Mouse (Mus musculus): Measurements from ENCODE around the gene Stim2.
A peak's percentile ranks its signal among the peaks of the same experiment; 100 is the strongest.

The Stim2 gene

GRCm38 (mm10) chr5:54049145-54049733 lies 50.9 kb downstream of the Stim2 start:
- no peak for DNase-seq (ENCODE audit: low read depth)

DNA sequence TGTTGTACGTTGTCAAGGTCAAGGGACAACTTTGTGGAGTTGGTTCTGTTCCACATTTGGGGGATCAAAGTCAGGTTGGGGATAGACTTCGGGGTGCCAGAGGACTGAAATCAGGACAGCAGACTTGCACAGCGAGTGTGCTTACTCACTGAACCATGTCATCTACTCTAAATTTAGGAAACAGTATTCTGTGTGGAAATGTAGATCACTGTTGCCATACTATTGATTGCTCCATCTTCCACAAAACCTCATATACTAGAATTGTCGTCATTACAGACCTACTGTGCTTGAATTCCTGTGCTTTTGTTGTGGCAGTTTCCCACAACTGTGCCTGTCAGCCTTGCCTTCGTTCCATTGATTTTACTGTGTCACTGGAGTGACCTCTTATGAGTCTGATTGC lies 51.6 kb downstream of the Stim2 start:
- no peak for DNase-seq (ENCODE audit: low read depth)

- no peak for DNase-seq (ENCODE audit: low read depth)
Observed at GRCm38 (mm10) chr5:54051056-54051455, 52.8 kb downstream of the Stim2 start.

DNA sequence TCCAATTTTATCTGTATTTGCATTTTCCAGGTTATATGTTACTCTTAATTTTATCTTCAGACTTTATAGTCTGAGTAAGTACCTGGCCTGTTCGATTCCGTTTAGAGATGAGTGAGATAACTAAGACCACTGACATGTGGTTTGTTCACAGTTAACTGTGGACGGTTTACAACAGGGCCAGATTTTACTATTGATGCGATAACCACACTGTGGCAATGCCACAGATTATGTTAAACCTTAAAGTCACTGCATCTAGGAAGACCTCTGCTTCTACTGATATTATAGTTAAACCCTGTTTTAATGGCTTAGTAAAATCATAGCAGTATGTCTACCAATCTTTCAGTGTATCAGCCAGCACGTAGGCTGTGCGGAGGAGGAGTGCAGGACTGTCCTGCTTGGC lies 53.9 kb downstream of the Stim2 start:
- DNase-seq (ENCODE audit: low read depth) = no peak

GRCm38 (mm10) chr5:54053673-54054366 lies 55.5 kb downstream of the Stim2 start:
- no peak for DNase-seq (ENCODE audit: low read depth)

- DNase-seq (ENCODE audit: low read depth) = no peak
Observed at GRCm38 (mm10) chr5:54056266-54056665, 58.0 kb downstream of the Stim2 start.

- peak; percentile 43 for DNase-seq (ENCODE audit: low read depth)
Observed at GRCm38 (mm10) chr5:54059998-54060397, 61.7 kb downstream of the Stim2 start.

DNA sequence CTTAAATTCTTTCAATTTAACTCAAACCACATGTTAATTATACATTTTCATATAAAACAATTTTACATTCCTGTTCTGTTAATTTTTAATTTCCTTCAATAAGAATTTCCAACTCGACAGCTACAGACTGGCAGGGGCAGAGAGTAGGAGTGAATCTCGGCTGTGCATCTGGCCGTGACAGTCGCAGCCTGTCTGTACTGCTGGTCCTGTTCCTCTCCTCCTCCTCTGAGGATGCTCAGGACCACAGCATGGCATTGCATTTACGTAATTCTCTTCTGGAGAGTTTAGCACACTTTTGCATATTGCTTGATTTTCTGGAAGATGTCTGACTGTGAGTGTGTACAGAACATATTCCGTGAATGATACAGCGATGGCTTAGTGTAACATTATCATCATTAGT lies 63.8 kb downstream of the Stim2 start:
- no peak for DNase-seq (ENCODE audit: low read depth)

GRCm38 (mm10) chr5:54067591-54067990 lies 69.3 kb downstream of the Stim2 start:
- DNase-seq (ENCODE audit: low read depth) = no peak

GRCm38 (mm10) chr5:54070549-54070948 lies 72.2 kb downstream of the Stim2 start:
- DNase-seq (ENCODE audit: low read depth) = no peak

DNA sequence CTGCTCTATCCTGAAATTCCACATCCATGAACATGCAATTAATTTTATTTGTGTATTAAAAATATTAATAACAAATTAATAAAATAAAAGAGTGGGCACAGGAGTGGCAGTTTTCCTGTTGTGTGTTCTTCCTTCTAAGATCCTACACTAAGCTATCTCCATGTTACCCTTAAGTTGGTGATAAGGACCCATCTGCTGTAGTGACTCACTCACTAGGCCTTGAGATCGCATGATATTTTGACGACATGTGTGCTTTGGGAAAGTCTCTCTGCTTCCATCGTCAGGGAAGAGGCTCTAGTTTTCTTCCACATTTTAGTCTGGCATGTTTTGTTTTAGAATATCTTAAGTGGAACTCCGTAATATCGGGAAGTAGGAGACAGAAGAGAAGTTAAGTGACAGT lies 73.0 kb downstream of the Stim2 start:
- no peak for DNase-seq (ENCODE audit: low read depth)

GRCm38 (mm10) chr5:54071705-54072104 lies 73.4 kb downstream of the Stim2 start:
- no peak for DNase-seq (ENCODE audit: low read depth)

GRCm38 (mm10) chr5:54073291-54073690 lies 75.0 kb downstream of the Stim2 start:
- no peak for DNase-seq (ENCODE audit: low read depth)

DNA sequence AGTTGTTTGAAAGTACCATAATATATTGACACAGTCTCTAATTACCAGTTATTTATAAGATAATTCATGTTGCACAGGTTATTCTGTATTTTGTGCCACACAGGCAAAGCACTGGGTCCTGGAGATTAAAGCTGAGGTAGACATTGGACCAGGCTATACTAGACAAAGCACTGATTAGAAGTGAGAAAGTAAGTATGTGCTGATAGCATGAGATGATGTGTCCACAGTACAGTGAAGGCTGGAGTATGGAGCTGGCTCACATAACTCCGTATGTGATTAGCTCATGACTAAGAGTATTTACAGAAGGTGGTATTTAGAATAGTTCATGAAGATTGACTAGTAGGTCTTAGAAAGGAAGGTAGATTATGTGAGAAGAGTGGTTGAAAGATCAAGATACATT lies 81.7 kb downstream of the Stim2 start:
- DNase-seq (ENCODE audit: low read depth) = no peak

GRCm38 (mm10) chr5:54087912-54088311 lies 89.6 kb downstream of the Stim2 start:
- no peak for DNase-seq (ENCODE audit: low read depth)

GRCm38 (mm10) chr5:54098219-54098618 lies 99.9 kb downstream of the Stim2 start:
- DNase-seq (ENCODE audit: low read depth) = no peak

DNA sequence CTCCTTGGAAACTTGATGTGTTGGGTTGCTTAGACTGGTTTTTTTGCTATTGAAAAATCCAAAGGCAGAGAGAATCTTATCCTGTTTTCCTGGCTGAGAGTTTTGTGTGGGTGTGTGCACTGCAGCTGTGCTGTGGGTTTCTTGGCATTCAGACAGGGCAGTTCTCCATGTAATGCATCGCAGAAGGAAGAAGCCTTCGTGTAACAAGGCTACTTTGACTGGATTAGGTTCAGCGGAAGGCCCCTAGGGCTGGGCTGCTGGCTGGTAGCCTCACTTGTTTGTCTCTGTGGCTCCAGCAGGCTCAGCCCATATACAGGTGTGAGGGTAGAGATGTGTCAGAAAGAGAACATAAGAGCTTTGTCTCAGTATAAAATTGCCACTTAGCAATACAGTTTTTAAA lies 102.6 kb downstream of the Stim2 start:
- no peak for DNase-seq (ENCODE audit: low read depth)

DNA sequence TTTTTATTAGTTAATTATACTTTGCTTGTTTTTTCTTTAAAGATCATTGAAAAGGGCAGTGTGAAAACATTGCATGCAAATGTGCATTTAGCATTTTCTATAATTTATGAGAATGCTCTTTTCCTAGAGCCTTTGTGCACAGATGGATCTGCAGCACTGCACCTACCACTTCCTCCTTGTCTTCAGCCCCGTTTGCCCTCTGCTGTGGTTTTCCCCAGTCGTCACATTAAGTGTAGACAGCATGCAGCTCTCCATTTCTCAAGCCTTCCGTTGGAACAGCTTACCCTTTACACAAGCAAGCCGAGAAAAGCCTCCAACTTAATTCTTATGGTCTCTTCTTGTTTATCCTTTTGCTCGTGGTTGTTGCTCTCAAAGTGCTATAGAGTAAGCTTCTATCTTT lies 103.0 kb downstream of the Stim2 start:
- no peak for DNase-seq (ENCODE audit: low read depth)

GRCm38 (mm10) chr5:54101960-54102359 lies 103.7 kb downstream of the Stim2 start:
- DNase-seq (ENCODE audit: low read depth) = no peak

DNA sequence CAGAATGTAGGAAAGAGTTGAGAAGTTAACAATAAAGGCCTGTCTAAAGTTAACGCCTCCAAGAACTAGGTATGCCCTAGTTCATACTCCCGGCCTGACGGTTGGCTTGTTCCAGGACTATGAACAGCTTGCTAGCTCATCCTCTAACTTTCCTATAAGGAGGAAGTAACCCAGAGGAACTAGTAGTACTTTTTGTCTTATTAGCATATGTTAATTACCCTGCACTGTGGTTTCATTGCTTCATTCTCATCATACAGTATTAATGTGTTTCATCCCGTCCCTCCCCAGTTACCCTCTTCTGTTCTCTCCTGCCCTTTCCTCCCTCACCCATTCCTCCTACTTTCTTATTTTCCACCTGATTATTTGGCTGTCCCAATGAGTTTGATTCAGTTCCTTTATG lies 108.4 kb downstream of the Stim2 start:
- no peak for DNase-seq (ENCODE audit: low read depth)

DNA sequence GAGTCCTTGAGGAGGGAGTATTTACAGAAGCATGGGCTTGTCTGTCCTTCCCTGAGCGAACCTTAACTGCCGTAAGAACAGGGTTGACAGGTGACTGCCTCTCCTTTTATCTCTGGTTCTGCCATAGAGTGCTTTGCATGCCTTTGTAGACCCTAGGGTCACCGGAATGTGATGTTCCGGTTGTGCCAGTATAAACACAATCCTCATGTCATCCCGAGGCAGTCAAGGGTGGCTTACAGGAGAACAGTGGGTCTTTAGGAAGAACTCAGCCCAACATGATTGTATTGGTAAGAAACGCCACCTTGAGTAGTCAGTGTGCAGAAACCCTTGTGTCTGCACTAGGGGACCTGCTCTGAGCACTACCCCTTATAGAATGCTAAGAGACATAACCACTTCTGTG lies 108.8 kb downstream of the Stim2 start:
- DNase-seq (ENCODE audit: low read depth) = no peak

GRCm38 (mm10) chr5:54109096-54109495 lies 110.8 kb downstream of the Stim2 start:
- no peak for DNase-seq (ENCODE audit: low read depth)

DNA sequence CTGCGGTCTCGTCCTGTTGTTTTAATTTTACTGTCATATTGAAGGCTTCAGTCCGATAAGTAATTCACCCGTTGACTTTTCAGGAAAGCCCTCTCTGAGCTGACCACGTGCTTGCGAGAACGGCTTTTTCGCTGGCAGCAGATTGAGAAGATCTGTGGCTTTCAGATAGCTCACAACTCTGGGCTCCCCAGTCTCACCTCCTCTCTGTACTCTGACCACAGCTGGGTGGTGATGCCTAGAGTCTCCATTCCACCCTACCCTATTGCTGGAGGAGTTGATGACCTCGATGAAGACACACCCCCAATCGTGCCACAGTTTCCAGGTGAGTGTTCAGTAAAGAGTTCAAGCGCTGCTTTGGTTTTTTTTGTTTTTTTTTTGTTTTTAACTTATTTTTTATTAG lies 112.5 kb downstream of the Stim2 start:
- no peak for DNase-seq (ENCODE audit: low read depth)

GRCm38 (mm10) chr5:54113284-54113683 lies 115.0 kb downstream of the Stim2 start:
- DNase-seq (ENCODE audit: low read depth) = peak; percentile 27
